Mouse (Mus musculus) heart, embryonic 16.5 days (tissue): ENCODE measurements around the gene Slc8a3. TPM values are rescaled to one million over a fixed set of nuclear protein-coding genes. Genes with fewer than 3 reads are reported as not detected.

ENCODE experiments used
- ATAC-seq: fragments of 200-750 bp; cut with Nextera tagmentation; replicated peaks from 2 replicates; pipeline ENCODE4 v1.8.0; 2017; ENCODE audit warnings: moderate number of reproducible peaks; ENCODE audit not compliant: insufficient read depth, low FRiP score; ENCODE audit errors: extremely low read depth
- H3K27ac ChIP-seq: fragments of 300-500 bp; sonication (generic); 2 replicates; pipeline ENCODE4 v1.5.1; 2014; ENCODE audit warnings: mild to moderate bottlenecking, low read length, control low read depth, moderate library complexity
- H3K27me3 ChIP-seq: fragments of 300-500 bp; sonication (generic); 2 replicates; pipeline ENCODE4 v1.6.1; 2014; ENCODE audit warnings: low read length, mixed read lengths; ENCODE audit not compliant: control insufficient read depth, insufficient read depth
- H3K36me3 ChIP-seq: fragments of 300-500 bp; sonication (generic); 2 replicates; pipeline ENCODE4 v1.6.1; 2014; ENCODE audit not compliant: control insufficient read depth, insufficient read depth
- H3K4me1 ChIP-seq: fragments of 300-500 bp; sonication (generic); 2 replicates; pipeline ENCODE4 v1.6.1; 2014; ENCODE audit warnings: low read length, mixed read lengths; ENCODE audit not compliant: control insufficient read depth, insufficient read depth
- H3K4me2 ChIP-seq: fragments of 300-500 bp; sonication (generic); 2 replicates; pipeline ENCODE4 v1.6.1; 2014; ENCODE audit warnings: low read depth, mild to moderate bottlenecking, control low read depth, low read length
- H3K4me3 ChIP-seq: fragments of 300-500 bp; sonication (generic); 2 replicates; pipeline ENCODE4 v1.5.1; 2014; ENCODE audit warnings: mild to moderate bottlenecking, control low read depth, low read length
- H3K9ac ChIP-seq: fragments of 300-500 bp; sonication (generic); 2 replicates; pipeline ENCODE4 v1.6.1; 2014; ENCODE audit warnings: low read length, control low read depth
- H3K9me3 ChIP-seq: fragments of 300-500 bp; sonication (generic); replicated peaks from 2 replicates; pipeline ENCODE4 v1.6.1; 2016; ENCODE audit warnings: low read length; ENCODE audit not compliant: control insufficient read depth
- WGBS: fragments of 180-500 bp; shearing (Covaris S2); extraction: QIAGEN DNeasy Blood & Tissue Kit; methylation state at CpG from one replicate; pipeline ENCODE4 v1.1.7; 2014; 5-methylcytosine and 5-hydroxymethylcytosine counted together
- polyA plus RNA-seq: library from polyadenylated mRNA; unstranded; fragments of >200 nt; fragmentation: Nextera tagmentation; extraction: Ambion mirVana; gene quantifications from 2 replicates; pipeline ENCODE4 v1.2.1, GENCODE M21; 2015

Slc8a3 gene
- polyA plus RNA-seq, 1 experiment from 2014 or later: 0.46 TPM

DNA sequence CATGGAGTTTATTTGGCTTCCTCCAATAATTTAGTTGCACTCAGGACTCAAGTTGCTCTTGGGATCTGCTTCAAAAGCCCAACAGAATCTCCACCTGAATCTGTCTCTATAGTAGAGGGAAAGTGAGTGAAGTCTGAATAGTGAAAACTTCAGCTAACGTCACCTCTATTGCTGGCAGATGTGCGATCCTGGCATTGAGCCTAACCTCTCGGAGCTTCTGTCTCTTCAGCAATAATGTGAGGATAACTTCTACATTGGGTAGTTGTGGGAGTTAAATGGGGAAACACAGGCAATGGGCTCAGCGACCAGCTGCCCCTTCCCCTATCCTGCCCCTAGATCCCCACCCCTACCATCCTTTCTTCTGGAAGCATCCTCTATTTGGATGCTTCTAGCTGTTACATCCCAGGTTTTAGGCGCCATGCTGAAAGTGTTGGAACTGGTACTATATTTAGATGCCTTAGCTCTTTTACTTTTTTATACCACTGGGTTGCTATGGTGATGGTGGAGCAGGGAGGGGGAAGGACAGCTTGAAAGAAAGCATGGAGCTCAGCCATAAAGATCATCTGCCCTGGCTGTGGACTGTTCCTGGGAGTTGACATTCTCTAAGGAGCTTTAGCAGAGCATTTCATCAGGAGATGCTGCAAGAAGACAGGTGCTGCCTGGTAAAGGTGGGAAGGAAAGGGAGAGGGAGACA, 105.1 kb downstream of the Slc8a3 start:
- 64% methylated on average over 5 of the region's 5 CpGs for WGBS
- H3K4me2 ChIP-seq: no peak overlapping the region
- H3K36me3 ChIP-seq: no peaks in the 10 kb centered on the region
- ATAC-seq: no peak
- no peaks in the 10 kb centered on the region for H3K9me3 ChIP-seq
- no peak overlapping the region for H3K4me3 ChIP-seq
- no peaks in the 10 kb centered on the region; the same call in 1 of the 2 replicates for H3K27me3 ChIP-seq
- H3K27ac ChIP-seq: no peak overlapping the region
- H3K4me1 ChIP-seq: no peaks in the 10 kb centered on the region
- H3K9ac ChIP-seq: no peak overlapping the region

DNA sequence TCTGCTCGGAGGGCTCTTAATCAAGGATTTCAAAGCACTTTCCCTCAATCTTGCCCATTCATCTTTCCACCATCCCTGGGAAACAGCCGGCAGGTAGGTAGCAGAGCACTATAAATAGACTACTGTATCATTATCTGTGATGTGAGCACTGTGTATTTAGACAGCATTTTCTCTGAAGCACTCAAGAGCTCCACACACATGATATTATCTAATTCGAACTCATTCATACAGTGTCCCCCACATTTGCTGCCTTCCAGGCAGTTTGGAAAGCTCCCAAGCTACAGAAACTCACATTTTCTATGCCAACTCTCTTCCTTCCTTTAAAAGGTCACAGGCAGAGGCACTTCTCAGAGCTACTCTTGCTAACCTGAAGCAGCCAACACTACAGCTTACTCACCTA, 106.4 kb downstream of the Slc8a3 start:
- ATAC-seq: no peak
- H3K4me3 ChIP-seq: no peak overlapping the region
- no peak overlapping the region for H3K27ac ChIP-seq
- H3K36me3 ChIP-seq: no peaks in the 10 kb centered on the region
- H3K27me3 ChIP-seq: no peaks in the 10 kb centered on the region; the same call in 1 of the 2 replicates
- 43% methylated on average over 3 of the region's 3 CpGs for WGBS
- no peak overlapping the region for H3K9ac ChIP-seq
- H3K4me2 ChIP-seq: no peak overlapping the region
- H3K4me1 ChIP-seq: no peaks in the 10 kb centered on the region
- no peaks in the 10 kb centered on the region for H3K9me3 ChIP-seq

DNA sequence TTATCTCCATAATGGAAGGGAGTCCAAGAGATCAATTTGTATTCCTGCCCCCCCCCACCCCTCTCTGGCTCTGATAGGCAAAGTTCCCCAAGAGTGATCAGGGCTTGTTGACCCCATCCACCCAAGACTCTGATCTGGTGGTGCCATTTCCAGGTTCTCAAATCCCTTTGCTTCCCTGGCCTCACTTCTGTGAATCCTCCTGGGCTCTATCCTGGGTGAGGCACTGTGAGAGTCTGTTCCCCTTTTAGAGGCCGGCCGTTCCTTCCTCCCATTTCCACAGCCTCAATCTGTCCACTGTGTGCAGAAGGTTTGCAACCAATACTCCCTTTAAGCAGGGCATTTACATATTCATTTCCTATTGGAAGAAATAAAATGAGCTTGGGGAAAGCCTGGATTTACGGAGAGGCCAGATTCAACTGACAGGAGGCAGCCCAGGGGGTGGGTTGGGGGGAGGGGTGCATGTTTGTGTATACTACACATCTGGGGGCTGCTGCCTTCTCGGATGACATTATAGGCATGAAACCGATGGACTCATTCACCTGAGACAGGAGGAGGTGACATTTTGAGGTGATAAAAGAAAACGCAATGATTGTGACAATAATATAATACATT, 106.9 kb downstream of the Slc8a3 start:
- ATAC-seq: no peak
- 40% methylated on average over 6 of the region's 6 CpGs for WGBS
- H3K27ac ChIP-seq: no peak overlapping the region

DNA sequence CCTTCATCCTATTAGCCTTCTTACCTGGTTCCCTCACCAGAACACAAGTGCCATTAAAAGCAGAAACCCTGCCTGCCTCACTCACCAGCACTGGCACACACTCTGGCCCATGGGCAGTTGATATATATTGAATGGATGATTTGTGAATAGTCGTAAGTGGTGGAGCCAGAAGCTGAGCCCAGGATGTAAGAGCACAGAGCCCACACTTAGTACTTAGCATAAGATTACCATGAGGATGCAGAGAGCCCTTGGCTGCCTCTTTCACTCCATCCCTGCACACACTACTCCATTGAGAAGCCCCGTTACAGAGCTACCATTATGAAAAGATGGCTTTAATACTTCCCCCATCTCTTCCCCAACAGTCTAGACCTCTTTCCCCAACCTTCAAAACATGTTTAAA, 108.1 kb downstream of the Slc8a3 start:
- no peak overlapping the region for H3K9ac ChIP-seq
- no peaks in the 10 kb centered on the region for H3K9me3 ChIP-seq
- H3K4me2 ChIP-seq: no peak overlapping the region
- H3K27ac ChIP-seq: no peak overlapping the region
- H3K27me3 ChIP-seq: no peaks in the 10 kb centered on the region; the same call in 1 of the 2 replicates
- ATAC-seq: no peak
- H3K4me3 ChIP-seq: no peak overlapping the region
- WGBS: 72% methylated on average over 2 of the region's 2 CpGs
- no peaks in the 10 kb centered on the region for H3K36me3 ChIP-seq
- H3K4me1 ChIP-seq: no peaks in the 10 kb centered on the region

More for the DNA sequence above, 106.9 kb downstream of the Slc8a3 start:
- no peak overlapping the region for H3K9ac ChIP-seq
- H3K9me3 ChIP-seq: no peaks in the 10 kb centered on the region
- H3K4me3 ChIP-seq: no peak overlapping the region
- H3K4me1 ChIP-seq: no peaks in the 10 kb centered on the region
- no peak overlapping the region for H3K4me2 ChIP-seq
- no peaks in the 10 kb centered on the region for H3K36me3 ChIP-seq
- no peaks in the 10 kb centered on the region; the same call in 1 of the 2 replicates for H3K27me3 ChIP-seq

DNA sequence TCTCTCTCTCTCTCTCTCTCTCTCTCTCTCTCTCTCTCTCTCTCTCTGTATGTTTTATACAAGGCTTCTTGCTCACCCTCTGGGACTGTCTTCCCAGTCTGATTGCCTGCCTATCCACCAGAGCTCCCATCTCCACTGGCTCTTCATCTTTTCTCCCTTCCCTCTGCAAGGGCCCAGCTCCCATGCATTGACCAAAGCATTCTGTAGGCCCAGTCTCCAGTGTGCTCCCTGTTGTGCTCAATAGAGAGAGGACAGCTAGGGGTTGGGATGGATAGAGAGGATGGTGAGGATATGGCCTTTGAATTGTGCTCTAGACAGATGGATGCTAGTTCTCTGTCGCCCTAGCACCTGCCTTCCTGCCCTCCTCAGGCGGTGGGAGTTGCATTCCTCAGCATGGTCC, 109.7 kb downstream of the Slc8a3 start:
- no peak overlapping the region for H3K27ac ChIP-seq
- ATAC-seq: no peak
- H3K9me3 ChIP-seq: no peaks in the 10 kb centered on the region
- H3K36me3 ChIP-seq: no peaks in the 10 kb centered on the region
- H3K4me2 ChIP-seq: no peak overlapping the region
- H3K9ac ChIP-seq: no peak overlapping the region
- no peaks in the 10 kb centered on the region; the same call in 1 of the 2 replicates for H3K27me3 ChIP-seq
- 59% methylated on average over 2 of the region's 2 CpGs for WGBS
- no peaks in the 10 kb centered on the region for H3K4me1 ChIP-seq
- H3K4me3 ChIP-seq: no peak overlapping the region

DNA sequence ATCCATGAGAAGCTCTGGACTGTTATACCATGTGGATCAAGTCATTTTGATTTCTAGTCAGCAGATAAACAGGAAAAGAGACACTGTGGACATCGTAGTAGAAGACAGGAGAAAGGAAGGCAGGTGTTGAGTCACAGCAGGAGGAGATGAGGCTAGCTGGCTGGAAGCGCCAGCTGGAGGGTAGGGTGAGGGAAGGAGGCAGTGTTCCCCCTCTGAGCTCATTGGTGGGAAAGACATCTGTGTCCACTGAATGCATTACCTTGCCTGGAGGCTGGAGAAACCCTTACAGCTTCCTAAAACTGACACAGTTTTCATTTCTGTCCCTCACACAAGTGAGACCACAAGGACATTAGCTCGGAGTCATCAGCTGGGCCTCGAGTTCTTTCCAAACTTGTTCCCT, 113.6 kb downstream of the Slc8a3 start:
- Histone ChIP-seq H3K4me3 (no peak overlapping the region), H3K9me3 (no peaks in the 10 kb centered on the region), H3K4me2 (no peak overlapping the region), H3K36me3 (no peaks in the 10 kb centered on the region), H3K27ac (no peak overlapping the region), H3K27me3 (no peaks in the 10 kb centered on the region), H3K4me1 (no peaks in the 10 kb centered on the region), H3K9ac (no peak overlapping the region)
- ATAC-seq: no peak
- WGBS: 67% methylated on average over 4 of the region's 4 CpGs

DNA sequence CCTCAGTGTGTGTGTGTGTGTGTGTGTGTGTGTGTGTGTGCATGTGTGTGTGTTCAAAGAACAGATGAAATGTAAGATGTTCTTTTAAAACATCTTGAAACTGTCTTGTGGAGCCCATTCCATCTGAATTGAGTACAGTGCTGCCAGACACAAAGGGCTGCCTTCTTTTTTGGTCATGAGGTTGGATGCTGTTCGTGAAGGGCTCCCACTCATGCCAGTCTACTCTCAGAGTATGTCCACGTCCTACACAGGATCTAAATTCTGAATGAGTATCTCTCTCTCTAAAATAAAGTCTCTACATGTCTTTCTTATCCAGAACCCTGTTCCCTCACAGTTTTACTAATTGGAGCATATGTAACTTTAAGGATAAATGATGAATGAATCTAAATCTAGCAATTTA, 124.4 kb downstream of the Slc8a3 start:
- ATAC-seq: no peak
- H3K9ac ChIP-seq: no peak overlapping the region
- no peak overlapping the region for H3K27ac ChIP-seq
- no peak overlapping the region for H3K4me3 ChIP-seq
- H3K27me3 ChIP-seq: no peaks in the 10 kb centered on the region
- no peaks in the 10 kb centered on the region for H3K36me3 ChIP-seq
- no peaks in the 10 kb centered on the region for H3K4me1 ChIP-seq
- no peak overlapping the region for H3K4me2 ChIP-seq
- no peaks in the 10 kb centered on the region for H3K9me3 ChIP-seq
- 36% methylated on average over 2 of the region's 2 CpGs for WGBS

DNA sequence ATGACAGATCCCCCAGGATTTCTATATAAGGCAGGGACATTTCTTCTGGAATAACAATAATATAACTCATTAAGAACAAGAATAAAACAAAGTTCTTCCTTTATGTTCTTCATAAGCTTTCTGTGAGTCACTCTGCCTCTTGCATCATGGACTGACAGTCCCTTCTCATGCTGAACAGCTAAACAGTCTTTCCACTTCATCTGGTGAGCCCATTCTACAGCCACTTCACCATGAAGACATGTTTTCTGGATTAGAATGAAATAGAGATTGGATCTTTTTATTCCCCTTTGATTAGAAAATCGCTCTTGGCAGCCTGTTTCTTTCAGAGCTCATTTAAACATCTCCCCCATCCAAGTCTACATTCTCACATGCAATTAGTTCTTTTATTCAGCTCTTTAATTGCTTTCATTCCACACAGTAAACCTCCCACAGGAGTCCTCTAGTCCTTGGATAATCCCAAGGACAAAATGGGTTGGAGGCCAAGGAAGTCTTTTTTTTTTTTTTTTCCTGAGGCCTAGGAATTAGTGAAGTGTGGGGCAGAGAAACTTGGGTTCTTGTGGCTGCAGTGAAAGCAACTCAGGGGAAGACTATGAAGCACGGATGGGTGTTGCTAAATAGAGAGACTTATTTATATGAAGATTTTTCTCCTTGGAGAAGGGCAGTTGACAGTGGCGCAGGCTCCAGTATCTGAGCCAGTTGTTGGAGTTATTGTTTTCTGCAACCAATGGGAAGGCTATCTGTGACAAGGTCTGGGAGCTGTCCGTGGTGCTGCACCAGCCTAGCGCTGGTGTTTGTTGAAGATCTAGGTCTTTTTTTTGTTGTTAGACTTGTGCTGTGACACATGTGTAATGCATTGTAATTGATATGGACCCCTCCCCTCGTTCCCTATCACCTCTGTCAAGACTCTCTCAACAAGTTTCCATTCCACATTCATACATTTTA, 127.1 kb downstream of the Slc8a3 start:
- no peak overlapping the region for H3K4me3 ChIP-seq
- ATAC-seq: no peak
- 20% methylated on average over 6 of the region's 6 CpGs for WGBS
- H3K27me3 ChIP-seq: no peaks in the 10 kb centered on the region
- no peak overlapping the region for H3K27ac ChIP-seq
- H3K4me2 ChIP-seq: no peak overlapping the region
- no peak overlapping the region for H3K9ac ChIP-seq
- H3K9me3 ChIP-seq: no peaks in the 10 kb centered on the region
- no peaks in the 10 kb centered on the region for H3K36me3 ChIP-seq
- H3K4me1 ChIP-seq: no peaks in the 10 kb centered on the region

DNA sequence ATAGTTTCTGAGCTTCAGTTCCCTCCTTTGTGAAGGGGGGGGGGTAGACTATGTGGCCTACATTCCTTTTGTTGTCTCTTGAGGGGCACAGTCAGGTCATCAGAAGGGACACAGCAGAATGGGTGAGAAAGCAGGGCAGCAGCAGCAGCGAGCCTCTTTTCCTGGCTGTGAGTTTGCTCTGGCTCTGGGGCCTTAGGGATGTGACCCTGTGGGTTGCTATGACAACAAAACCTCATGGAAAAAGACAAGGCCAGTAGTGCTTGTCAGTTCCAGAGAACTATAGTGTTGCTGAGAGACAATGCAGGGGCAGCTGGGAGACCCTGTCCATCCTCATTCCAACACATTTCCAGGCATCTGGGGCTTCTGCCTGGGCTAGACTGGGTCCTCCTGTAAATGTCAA, 129.8 kb downstream of the Slc8a3 start:
- Histone ChIP-seq H3K4me3 (no peak overlapping the region), H3K9ac (no peak overlapping the region), H3K27me3 (no peaks in the 10 kb centered on the region; the same call in none of the 2 replicates), H3K4me2 (no peak overlapping the region), H3K36me3 (no peaks in the 10 kb centered on the region), H3K9me3 (no peaks in the 10 kb centered on the region), H3K4me1 (no peaks in the 10 kb centered on the region), H3K27ac (no peak overlapping the region)
- no peak for ATAC-seq
- 37% methylated on average over 1 of the region's 1 CpGs for WGBS
